Mouse (Mus musculus): ENCODE data around the gene Saa3.
A peak's percentile ranks its signal among the peaks of the same experiment; 100 is the strongest.

Saa3 gene

DNA sequence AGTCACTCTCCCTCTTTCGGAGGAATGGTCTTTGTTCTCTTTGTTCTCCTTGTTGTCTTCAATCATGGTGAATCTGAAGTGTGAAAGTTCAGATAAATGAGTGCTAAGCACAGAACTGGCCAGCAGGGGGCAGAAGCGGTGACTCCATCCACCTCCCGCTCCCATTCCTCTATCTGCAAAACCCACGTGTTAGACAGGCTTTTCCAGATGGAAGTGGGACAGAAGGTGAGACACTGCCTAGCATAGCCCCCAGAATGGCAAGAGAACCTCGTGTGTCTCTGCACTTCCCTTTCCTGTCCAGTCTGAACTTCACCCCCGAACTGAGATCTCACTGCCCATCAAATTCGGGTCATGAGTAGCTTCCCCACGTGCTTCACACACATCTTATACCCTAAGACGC, 50.3 kb downstream of the Saa3 start:
- TF ChIP-seq POU5F1 (IDR thresholded peaks at IDR 0.05; ENCODE audit: borderline replicate concordance, low read length): no peak
- TF ChIP-seq NANOG (IDR thresholded peaks at IDR 0.05; ENCODE audit: borderline replicate concordance, low read length): no peak
- peak; percentile 66 for TF ChIP-seq CTCF (conservative IDR thresholded peaks at IDR 0.05; ENCODE audit: low read length)
- Histone ChIP-seq H3K27me3 (ENCODE audit: insufficient read depth, low read length) (peaks cover 39% of the 10 kb centered on the region), H3K36me3 (ENCODE audit: insufficient read depth, low read length) (no peaks in the 10 kb centered on the region), H3K4me3 (replicated peaks; ENCODE audit: low read length) (no peak overlapping the region), H3K9me3 (ENCODE audit: low read length) (no peaks in the 10 kb centered on the region), H3K4me1 (replicated peaks; ENCODE audit: low read depth, low read length) (peaks cover 13% of the 10 kb centered on the region)
